Mouse (Mus musculus): ENCODE data around the gene Atp1a4. TPM values are rescaled to one million over a fixed set of nuclear protein-coding genes. Genes with fewer than 3 reads are reported as not detected.

Atp1a4 gene
- total RNA-seq (2021) = 1 to 10 TPM in 1 of 2 experiments, under 1 TPM in 1; 0.53 to 1.4 TPM
- long read RNA-seq, experiment 1, partial matches to known transcripts = 3 of 3 reads
- long read RNA-seq, experiment 1, other reads (novel, unspliced or antisense) = 0 of 3 reads
- long read RNA-seq, experiment 2 = 0 reads

GRCm38 (mm10) chr1:172258314-172258713, at the start of gene Atp1a4:
Gene Atp1a4, minus strand, starts transcription at chr1:172258414.
- DNase-seq = no peak

GRCm38 (mm10) chr1:172307936-172308335, 49.7 kb upstream of the Atp1a4 start:
- no peak for DNase-seq

GRCm38 (mm10) chr1:172306885-172307284, 48.7 kb upstream of the Atp1a4 start:
- no peak for DNase-seq

GRCm38 (mm10) chr1:172306196-172306595, 48.0 kb upstream of the Atp1a4 start:
- DNase-seq = no peak

GRCm38 (mm10) chr1:172305635-172306034, 47.4 kb upstream of the Atp1a4 start:
- DNase-seq = peak; percentile 39 to 44

- no peak for DNase-seq
These were observed 46.9 kb upstream of the Atp1a4 start for GRCm38 (mm10) chr1:172305153-172305552.

GRCm38 (mm10) chr1:172304443-172304842, 46.2 kb upstream of the Atp1a4 start:
- DNase-seq = no peak

- DNase-seq = no peak
These were observed 44.6 kb upstream of the Atp1a4 start for GRCm38 (mm10) chr1:172302851-172303250.

GRCm38 (mm10) chr1:172302311-172302710, 44.1 kb upstream of the Atp1a4 start:
- no peak for DNase-seq

- no peak for DNase-seq
These were observed 43.0 kb upstream of the Atp1a4 start for GRCm38 (mm10) chr1:172301180-172301579.

GRCm38 (mm10) chr1:172300247-172300646, 42.0 kb upstream of the Atp1a4 start:
- DNase-seq = peak; percentile 78 to 80

GRCm38 (mm10) chr1:172299528-172299927, 41.3 kb upstream of the Atp1a4 start:
- no peak for DNase-seq

GRCm38 (mm10) chr1:172297611-172298537, 39.7 kb upstream of the Atp1a4 start, which contains the start of gene Atp1a2:
Gene Atp1a2, minus strand, starts transcription at chr1:172298064.
- peak in 1 of 2 experiments; percentile 32 for DNase-seq

GRCm38 (mm10) chr1:172296816-172297510, 38.7 kb upstream of the Atp1a4 start:
- DNase-seq = peak; percentile 33 to 52

- DNase-seq = no peak
These were observed 37.6 kb upstream of the Atp1a4 start for GRCm38 (mm10) chr1:172295751-172296197.

GRCm38 (mm10) chr1:172293449-172293848, 35.2 kb upstream of the Atp1a4 start:
- no peak for DNase-seq

GRCm38 (mm10) chr1:172292880-172293279, 34.7 kb upstream of the Atp1a4 start:
- peak; percentile 43 to 49 for DNase-seq

GRCm38 (mm10) chr1:172289617-172289946, 31.4 kb upstream of the Atp1a4 start:
- no peak for DNase-seq

GRCm38 (mm10) chr1:172288900-172289616, 30.8 kb upstream of the Atp1a4 start:
- peak; percentile 75 to 77 for DNase-seq

- DNase-seq = no peak
These were observed 28.5 kb upstream of the Atp1a4 start for GRCm38 (mm10) chr1:172286740-172287139.

- no peak for DNase-seq
These were observed 26.0 kb upstream of the Atp1a4 start for GRCm38 (mm10) chr1:172284221-172284620.

- no peak for DNase-seq
These were observed 24.9 kb upstream of the Atp1a4 start for GRCm38 (mm10) chr1:172283073-172283472.
